In the genomic region with DNA sequence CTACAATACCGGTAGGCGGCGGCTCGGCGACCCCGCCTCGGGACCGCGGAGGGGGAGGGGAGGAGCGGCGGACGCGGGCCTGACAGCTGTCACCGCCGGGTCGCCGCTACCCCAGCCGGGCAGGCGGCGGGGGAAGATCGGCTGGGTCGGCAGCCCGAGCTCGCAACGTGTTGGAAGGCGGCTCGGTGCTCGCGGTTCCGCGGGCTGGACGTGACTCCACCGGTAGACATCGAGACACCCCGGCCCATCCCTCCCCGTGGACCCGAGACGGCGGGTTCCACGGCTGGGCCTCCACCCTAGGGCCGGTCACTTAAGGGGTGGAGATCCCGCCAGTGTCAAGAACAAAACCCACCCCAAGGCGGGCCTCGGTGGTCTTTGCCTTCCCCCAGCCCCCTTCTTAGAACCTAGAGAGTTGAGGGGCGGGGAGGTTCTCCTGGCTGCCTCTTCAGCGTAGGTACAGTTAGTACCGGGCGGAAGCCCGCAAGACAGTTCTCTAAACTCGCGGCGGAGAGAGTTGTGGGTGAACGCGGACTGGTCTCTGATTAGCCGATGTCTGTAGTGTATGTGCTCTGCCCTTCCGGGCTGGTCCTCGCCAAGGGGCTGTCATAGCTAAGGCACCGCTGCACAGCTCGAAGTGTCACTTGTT, we compare ENCODE assay signal across 8 mouse cellular contexts. TPM values are rescaled to one million over a fixed set of nuclear protein-coding genes. Genes with fewer than 3 reads are reported as not detected.
DNase-seq lines count a peak whose midpoint lies in the region; ATAC-seq and TF ChIP-seq lines count a peak whose summit lies in the region.

No protein-coding gene starts in this region.

- no peak overlapping the region for H3K27ac ChIP-seq in thymus, adult 2 months (ENCODE audit: control insufficient read depth, insufficient read depth, low read length)
- H3K27ac ChIP-seq in heart, embryonic 16.5 days (ENCODE audit: low read length) = peak overlapping the region; percentile 72
- peak overlapping the region; percentile 90 for H3K27ac ChIP-seq in limb, embryonic 10.5 days
- peak overlapping the region; percentile 64 for H3K27ac ChIP-seq in stomach, embryonic 16.5 days (ENCODE audit: low read length)

- TF ChIP-seq POLR2A in thymus, adult 2 months (IDR thresholded peaks at IDR 0.05; ENCODE audit: control insufficient read depth, extremely low read depth, insufficient read depth, low read length, poor library complexity) = no peak

- ATAC-seq in common myeloid progenitor, adult 5-6 weeks (replicated peaks; ENCODE audit: low read depth, poor library complexity, severe bottlenecking) = peak; percentile 43
- ATAC-seq in heart, embryonic 16.5 days (replicated peaks; ENCODE audit: extremely low read depth, insufficient read depth, low FRiP score) = peak; percentile 53
- ATAC-seq in megakaryocyte-erythroid progenitor cell, adult 5-6 weeks (replicated peaks; ENCODE audit: low FRiP score, low TSS enrichment, poor library complexity, severe bottlenecking) = peak; percentile 62
- ATAC-seq in stomach, embryonic 16.5 days (ENCODE audit: insufficient read depth, low FRiP score) = peak; percentile 65; the same call in 1 of the 2 replicates

- H3K4me1 ChIP-seq in thymus, adult 2 months (replicated peaks; ENCODE audit: control insufficient read depth, insufficient read depth, low read length) = peaks cover 15% of the 10 kb centered on the region
- peaks cover 16% of the 10 kb centered on the region for H3K4me1 ChIP-seq in heart, embryonic 16.5 days (ENCODE audit: control insufficient read depth, insufficient read depth, low read length)
- H3K4me1 ChIP-seq in limb, embryonic 10.5 days = peaks cover 15% of the 10 kb centered on the region
- peaks cover 5% of the 10 kb centered on the region for H3K4me1 ChIP-seq in stomach, embryonic 16.5 days (ENCODE audit: control insufficient read depth, insufficient read depth, low read length)

- under 1% methylated on average over 59 of the region's 59 CpGs for WGBS in thymus, adult 2 months
- under 1% methylated on average over 58 of the region's 59 CpGs for WGBS in heart, embryonic 16.5 days
- under 1% methylated on average over 59 of the region's 59 CpGs for WGBS in limb, embryonic 10.5 days
- under 1% methylated on average over 57 of the region's 59 CpGs for WGBS in stomach, embryonic 16.5 days

- peaks cover 7% of the 10 kb centered on the region; the same call in 1 of the 2 replicates for H3K36me3 ChIP-seq in thymus, adult 2 months (ENCODE audit: control insufficient read depth, insufficient read depth, low read length)
- H3K36me3 ChIP-seq in heart, embryonic 16.5 days (ENCODE audit: control insufficient read depth, insufficient read depth) = peaks cover 4% of the 10 kb centered on the region
- peaks cover 13% of the 10 kb centered on the region for H3K36me3 ChIP-seq in limb, embryonic 10.5 days
- no peaks in the 10 kb centered on the region for H3K36me3 ChIP-seq in stomach, embryonic 16.5 days (ENCODE audit: control insufficient read depth, insufficient read depth, low read length)

- no peak for TF ChIP-seq CTCF in thymus, adult 2 months (IDR thresholded peaks at IDR 0.05; ENCODE audit: borderline replicate concordance, control insufficient read depth, extremely low read depth, insufficient read depth, low read length, poor library complexity)

- H3K4me2 ChIP-seq in heart, embryonic 16.5 days (ENCODE audit: low read depth, low read length) = peak overlapping the region; percentile 77
- peak overlapping the region; percentile 87 for H3K4me2 ChIP-seq in stomach, embryonic 16.5 days (ENCODE audit: low read depth, low read length)

- H3K27me3 ChIP-seq in thymus, adult 2 months (ENCODE audit: control insufficient read depth, insufficient read depth, low read length) = no peaks in the 10 kb centered on the region
- no peaks in the 10 kb centered on the region for H3K27me3 ChIP-seq in heart, embryonic 16.5 days (ENCODE audit: control insufficient read depth, insufficient read depth, low read length)
- no peaks in the 10 kb centered on the region for H3K27me3 ChIP-seq in limb, embryonic 10.5 days (ENCODE audit: low read depth, poor library complexity, severe bottlenecking)
- no peaks in the 10 kb centered on the region for H3K27me3 ChIP-seq in stomach, embryonic 16.5 days (ENCODE audit: control insufficient read depth, insufficient read depth, low read length)

- H3K4me3 ChIP-seq in thymus, adult 2 months (ENCODE audit: control insufficient read depth, insufficient read depth, low read length) = peak overlapping the region; percentile 88
- H3K4me3 ChIP-seq in heart, embryonic 16.5 days (ENCODE audit: low read length) = peak overlapping the region; percentile 79
- H3K4me3 ChIP-seq in limb, embryonic 10.5 days = peak overlapping the region; percentile 92
- H3K4me3 ChIP-seq in stomach, embryonic 16.5 days (replicated peaks; ENCODE audit: low read length) = peak overlapping the region; percentile 91

- no peaks in the 10 kb centered on the region for H3K9me3 ChIP-seq in heart, embryonic 16.5 days (replicated peaks; ENCODE audit: control insufficient read depth, low read length)
- no peaks in the 10 kb centered on the region for H3K9me3 ChIP-seq in limb, embryonic 10.5 days (replicated peaks)
- no peaks in the 10 kb centered on the region for H3K9me3 ChIP-seq in stomach, embryonic 16.5 days (replicated peaks; ENCODE audit: control insufficient read depth, low read length)

- peak overlapping the region; percentile 88 for H3K9ac ChIP-seq in heart, embryonic 16.5 days (ENCODE audit: low read length)
- H3K9ac ChIP-seq in stomach, embryonic 16.5 days (ENCODE audit: low read length) = peak overlapping the region; percentile 89

- no peak for DNase-seq in thymus, adult 2 months
- no peak for DNase-seq in thymus, postnatal 4 days
- DNase-seq in limb, embryonic 10.5 days (ENCODE audit: low spot score) = no peak
- no peak for DNase-seq in cerebellum, postnatal 14 days

RNA-seq across cellular contexts. Expression of a gene that starts 3.5 kb away (rescaled TPM):
- polyA plus RNA-seq in thymus, adult 2 months (2012; rRNA removed) = 17.0 and 17.1 TPM in 2 replicates
- total RNA-seq in common myeloid progenitor, adult 5-6 weeks (2017) = 27.8 and 28.8 TPM in 2 replicates
- 35.2 and 38.4 TPM in 2 replicates for polyA plus RNA-seq in heart, embryonic 16.5 days (2015; fragmentation: Nextera tagmentation; extraction: Ambion mirVana)
- polyA plus RNA-seq in limb, embryonic 10.5 days (2016; fragmentation: Nextera tagmentation; extraction: Ambion mirVana) = 18.1 and 27.4 TPM in 2 replicates
- 21.5 and 25.7 TPM in 2 replicates for total RNA-seq in megakaryocyte-erythroid progenitor cell, adult 5-6 weeks (2014; fragmentation: Nextera tagmentation)
- 30.9 and 80.3 TPM in 2 replicates for total RNA-seq in megakaryocyte-erythroid progenitor cell, adult 5-6 weeks (2017)
- 36.0 and 45.1 TPM in 2 replicates for polyA plus RNA-seq in stomach, embryonic 16.5 days (2015; fragmentation: Nextera tagmentation; extraction: Ambion mirVana)

RNA-seq across cellular contexts. Expression of a gene that starts 9.0 kb away (rescaled TPM):
- 7.9 and 8.9 TPM in 2 replicates for polyA plus RNA-seq in thymus, adult 2 months (2012; rRNA removed)
- 0.19 and 4.7 TPM in 2 replicates for total RNA-seq in common myeloid progenitor, adult 5-6 weeks (2017)
- 4.3 and 5.0 TPM in 2 replicates for polyA plus RNA-seq in heart, embryonic 16.5 days (2015; fragmentation: Nextera tagmentation; extraction: Ambion mirVana)
- 2.9 and 4.4 TPM in 2 replicates for polyA plus RNA-seq in limb, embryonic 10.5 days (2016; fragmentation: Nextera tagmentation; extraction: Ambion mirVana)
- total RNA-seq in megakaryocyte-erythroid progenitor cell, adult 5-6 weeks (2014; fragmentation: Nextera tagmentation) = 2.3 TPM in 1 of 2 replicates, not detected in the other
- 1.3 TPM in 1 of 2 replicates, not detected in the other for total RNA-seq in megakaryocyte-erythroid progenitor cell, adult 5-6 weeks (2017)
- polyA plus RNA-seq in stomach, embryonic 16.5 days (2015; fragmentation: Nextera tagmentation; extraction: Ambion mirVana) = 9.1 and 9.7 TPM in 2 replicates
